Mouse (Mus musculus) heart, postnatal 10 days (tissue): ENCODE results near the gene Zfp30. TPM values are rescaled to one million over a fixed set of nuclear protein-coding genes. Genes with fewer than 3 reads are reported as not detected.

Experiments used
- DNase-seq, 2 experiments: peaks; one replicate each; pipeline ENCODE4 v3.0.0; 2021
- intact Hi-C: fragments of 180-260 bp; cut with DNase I; formaldehyde crosslinking; loops from one replicate; pipeline ENCODE4 v1.15.1; 2025
- microRNA-seq, 2 experiments: library from miRNA; unstranded; fragments of <30 nt; microRNA quantifications; one replicate each; pipeline ENCODE4 v1.2.0; 2022
- total RNA-seq, 2 experiments: library from RNA; stranded (reverse); gene quantifications; 2 replicates each; pipeline ENCODE4 v1.2.3; 2021

Gene Zfp30
- total RNA-seq, 2 experiments from 2014 or later: 7.3 to 7.9 TPM

GRCm38 (mm10) chr7:29818619-29819254, 34.9 kb downstream of the Zfp30 start:
- DNase-seq: peak; percentile 91 to 92
- intact Hi-C loops: loop anchor here (1.0 to 5.0 kb wide), 3 partner anchors 36 to 88 kb away; partner anchors contain the start of genes Zfp27, Zfp30 and Zfp84

DNA sequence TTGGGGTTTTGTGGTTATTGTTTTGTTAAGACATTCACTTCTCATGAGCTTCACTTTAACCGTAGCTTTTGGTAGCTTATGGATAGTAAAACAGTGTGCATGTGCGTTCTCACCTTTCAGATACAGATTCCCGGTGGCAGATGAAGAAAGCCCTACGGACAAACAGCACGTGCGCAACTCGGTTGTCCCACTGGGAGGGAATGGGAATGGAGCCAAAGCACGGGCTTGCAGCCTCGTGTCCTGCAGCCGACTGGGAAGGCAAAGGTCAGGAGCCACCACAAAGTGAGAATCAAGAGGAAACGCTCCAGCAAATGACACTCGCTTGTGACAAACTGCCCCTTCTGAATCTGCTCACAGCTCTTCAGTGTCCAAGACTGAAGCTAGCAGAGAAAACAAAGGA, 44.2 kb downstream of the Zfp30 start:
- intact Hi-C loops: no loop called here
- no peak for DNase-seq

GRCm38 (mm10) chr7:29829804-29830203, 46.0 kb downstream of the Zfp30 start:
- intact Hi-C loops: no loop called here
- no peak for DNase-seq

- intact Hi-C loops: no loop called here
- DNase-seq: no peak
Observed at GRCm38 (mm10) chr7:29836816-29837215, 53.0 kb downstream of the Zfp30 start.

- DNase-seq: no peak
- intact Hi-C loops: no loop called here
Observed at GRCm38 (mm10) chr7:29839256-29839655, 55.5 kb downstream of the Zfp30 start.

DNA sequence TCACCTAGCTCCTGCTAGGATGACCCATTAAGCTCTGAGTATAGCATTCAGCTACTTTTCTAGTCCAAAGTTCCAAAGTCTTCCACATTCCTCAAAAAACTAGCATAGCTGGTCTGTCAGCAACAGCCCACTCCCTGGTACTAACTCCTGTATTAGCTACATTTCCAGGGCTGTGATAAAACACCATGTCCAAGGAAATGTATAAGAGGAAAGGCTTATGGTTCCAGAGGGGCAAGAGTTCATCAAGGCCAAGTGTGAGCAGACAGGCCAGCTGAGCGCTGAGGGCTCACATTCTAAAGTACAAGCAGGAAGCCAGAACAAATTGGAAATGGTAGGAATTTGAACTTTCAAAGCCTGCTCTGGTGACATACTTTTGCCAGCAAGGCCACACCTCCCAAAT, 58.3 kb downstream of the Zfp30 start:
- intact Hi-C loops: no loop called here
- DNase-seq: no peak

Small RNA genes within 50 kb of the gene (microRNA-seq; reads per million reads assigned to microRNA genes)
- gene Mir1964: 2.1 to 3.8 reads per million in 2 experiments

Other genes with a start within 250 kb of the Zfp30 start
- not detected for gene Catsperg2, start 57.0 kb upstream of the Zfp30 start, total RNA-seq
- 10 to 100 TPM; 12.0 to 14.6 TPM for gene Zfp84, start 15.4 kb upstream of the Zfp30 start, total RNA-seq
- 10 to 100 TPM; 12.0 to 14.1 TPM for gene Zfp790, start 32.1 kb downstream of the Zfp30 start, total RNA-seq
- gene Zfp940, start 69.7 kb downstream of the Zfp30 start, total RNA-seq: under 1 TPM; 0.37 to 0.48 TPM
- gene Zfp420, start 76.0 kb downstream of the Zfp30 start, total RNA-seq: 1 to 10 TPM; 3.1 to 3.8 TPM
- gene Zfp27, start 122.6 kb downstream of the Zfp30 start, total RNA-seq: 10 to 100 TPM; 10.0 to 11.2 TPM
- gene Zfp383, start 124.2 kb downstream of the Zfp30 start, total RNA-seq: 10 to 100 TPM in 1 of 2 experiments, 1 to 10 TPM in 1; 7.6 to 10.3 TPM
- gene Zfp74, start 170.1 kb downstream of the Zfp30 start, total RNA-seq: 1 to 10 TPM; 8.3 to 8.9 TPM
- gene Zfp568, start 200.0 kb downstream of the Zfp30 start, total RNA-seq: 10 to 100 TPM; 46.7 to 53.1 TPM